Mouse (Mus musculus): ENCODE measurements around the gene Npm1. TPM values are rescaled to one million over a fixed set of nuclear protein-coding genes. Genes with fewer than 3 reads are reported as not detected.

Npm1 gene
- total and polyA plus RNA-seq, 3 experiments, result 458 to 3,846 (median 2,862) TPM

DNA sequence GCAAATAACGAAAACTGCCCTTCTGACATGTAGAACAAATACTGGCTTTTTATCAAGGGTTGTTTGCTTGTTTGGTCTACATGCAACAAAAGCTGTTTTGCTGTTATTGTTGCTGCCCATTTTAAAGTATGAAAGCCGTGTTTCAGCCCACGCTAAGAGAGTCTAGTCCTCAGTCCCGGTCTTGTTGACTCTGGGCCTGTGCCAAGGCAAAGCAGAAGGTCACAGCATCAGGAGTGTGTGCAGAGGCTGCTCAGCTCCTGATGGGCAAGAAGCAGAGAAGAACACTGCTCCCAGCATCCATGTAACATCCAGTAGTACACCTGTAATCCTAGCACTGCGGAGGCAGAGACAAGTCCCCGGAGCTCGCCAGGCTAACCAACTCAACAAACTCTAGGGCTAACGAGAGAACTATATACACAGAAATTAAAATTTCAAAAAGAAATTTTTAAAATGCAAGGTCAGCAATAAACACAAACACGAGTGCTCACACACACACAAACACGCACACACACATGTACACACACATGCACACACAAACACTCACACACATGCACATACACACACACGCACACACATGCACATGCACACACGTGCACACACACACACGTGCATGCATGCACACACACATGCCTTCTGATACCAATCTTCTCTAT is 59.6 kb downstream of the Npm1 start:
- Histone ChIP-seq H3K36me3 (replicated peaks) (no peaks in the 10 kb centered on the region), H3K9me3 (replicated peaks) (no peaks in the 10 kb centered on the region), H3K27me3 (ENCODE audit: insufficient read depth, low read length) (peaks cover 2% of the 10 kb centered on the region; the same call in 1 of the 2 replicates), H3K4me1 (ENCODE audit: insufficient read depth, low read depth, low read length) (no peaks in the 10 kb centered on the region), H3K4me3 (ENCODE audit: low read depth, low read length) (no peak overlapping the region)
- TF ChIP-seq POLR2AphosphoS5 (IDR thresholded peaks at IDR 0.05; ENCODE audit: insufficient replicate concordance, low read depth, low read length), result no peak
- no peak for TF ChIP-seq GATA1 (IDR thresholded peaks at IDR 0.05; ENCODE audit: borderline replicate concordance, low read length)
- TF ChIP-seq CTCF (IDR thresholded peaks at IDR 0.05; ENCODE audit: low read depth, low read length), result no peak
- no peak for TF ChIP-seq TAL1 (conservative IDR thresholded peaks at IDR 0.05; ENCODE audit: low read depth, low read length)
- no peak for TF ChIP-seq GATA2 (IDR thresholded peaks at IDR 0.05; ENCODE audit: borderline replicate concordance, low read depth, low read length)
- ATAC-seq (ENCODE audit: extremely low read depth, insufficient number of reproducible peaks, low FRiP score, poor library complexity, severe bottlenecking), result no peak
- no peak for DNase-seq (ENCODE audit: low spot score)

Other genes with a start within 250 kb of the Npm1 start
- gene Fgf18, start 15.8 kb downstream of the Npm1 start, total RNA-seq (2014; fragmentation: Nextera tagmentation), result not detected in 2 replicates
- gene Fgf18, start 15.8 kb downstream of the Npm1 start, total RNA-seq (2017), result not detected in 2 replicates
- gene Fgf18, start 15.8 kb downstream of the Npm1 start, polyA plus RNA-seq (2012), result not detected in 2 replicates
- gene Tlx3, start 40.4 kb upstream of the Npm1 start, total RNA-seq (2014; fragmentation: Nextera tagmentation), result not detected in 2 replicates
- not detected in 2 replicates for gene Tlx3, start 40.4 kb upstream of the Npm1 start, total RNA-seq (2017)
- 0.03 TPM in 1 of 2 replicates, not detected in the other for gene Tlx3, start 40.4 kb upstream of the Npm1 start, polyA plus RNA-seq (2012)
- 1.4 TPM in 1 of 2 replicates, not detected in the other for gene Gm12117, start 113.5 kb upstream of the Npm1 start, total RNA-seq (2014; fragmentation: Nextera tagmentation)
- gene Gm12117, start 113.5 kb upstream of the Npm1 start, total RNA-seq (2017), result 0.33 TPM in 1 of 2 replicates, not detected in the other
- not detected in 2 replicates for gene Gm12117, start 113.5 kb upstream of the Npm1 start, polyA plus RNA-seq (2012)

Measured in G1E (cell line).